ENCODE assay signal across 30 mouse cellular contexts in the genomic region with DNA sequence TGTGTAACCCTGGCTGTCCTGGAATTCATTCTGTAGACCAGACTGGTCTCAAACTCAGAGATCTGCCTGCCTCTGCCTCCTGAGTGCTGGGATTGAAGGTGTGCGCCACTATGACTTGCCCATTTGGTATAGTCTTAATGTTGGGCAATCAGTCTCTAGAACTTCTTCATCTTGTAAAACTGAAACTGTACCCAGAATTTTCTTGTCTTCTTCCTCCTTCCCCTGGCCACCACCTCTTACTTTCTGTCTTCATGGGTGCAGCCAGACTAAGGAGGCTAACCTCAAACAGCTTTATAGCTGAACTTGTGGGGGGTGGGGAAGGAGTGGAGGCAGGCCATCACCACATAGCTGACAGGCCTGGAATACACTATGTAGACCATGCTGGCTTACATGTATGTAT. TPM values are rescaled to one million over a fixed set of nuclear protein-coding genes. Genes with fewer than 3 reads are reported as not detected.
"Had no signal": no experiment of that assay in that cellular context is flagged by ENCODE, and none has a peak within 500 bp of the region (broad histone marks: within the 10 kb centered on the region; RNA-seq: fewer than 3 reads in every experiment).

No protein-coding gene starts in this region.

- H3K27ac ChIP-seq: intestine, embryonic 15.5 days; kidney, postnatal 0 days; layer of hippocampus, adult 2 months; left cerebral cortex, adult 2 months; liver, embryonic 15.5 days; midbrain, embryonic 15.5 days had no signal

- H3K4me3 ChIP-seq: intestine, embryonic 15.5 days; layer of hippocampus, adult 2 months; left cerebral cortex, adult 2 months; liver, embryonic 15.5 days; midbrain, embryonic 15.5 days had no signal

- H3K36me3 ChIP-seq: intestine, embryonic 15.5 days; midbrain, embryonic 15.5 days had no signal

- ATAC-seq: intestine, embryonic 15.5 days; midbrain, embryonic 15.5 days had no signal

- DNase-seq: kidney, adult 11 months; kidney, adult 9 months; kidney, postnatal 25 days; layer of hippocampus, adult 9-11 months; lung, adult 2 months; lung, postnatal 14 days; lung, postnatal 4 days; thymus, adult 18-20 months; thymus, postnatal 36 days had no signal

RNA-seq across cellular contexts. Expression of a gene that starts 18.2 kb away (rescaled TPM):
- total RNA-seq: liver, adult 2 months had no signal
- polyA plus RNA-seq: kidney, postnatal 0 days; liver, adult 2 months; lung, adult 2 months; lung, embryonic 16.5 days; midbrain, embryonic 11.5 days; midbrain, embryonic 15.5 days; neural tube, embryonic 11.5 days; neural tube, embryonic 14.5 days; spleen, adult 2 months; urinary bladder, adult 2 months had no signal

RNA-seq across cellular contexts. Expression of a gene that starts 23.5 kb away (rescaled TPM):
- total RNA-seq: layer of hippocampus, postnatal 25 days; left cerebral cortex, postnatal 10 days; liver, adult 2 months had no signal
- polyA plus RNA-seq: kidney, postnatal 0 days; large intestine, adult 2 months; limb, embryonic 11.5 days; liver, embryonic 15.5 days; lung, adult 2 months; midbrain, embryonic 11.5 days; midbrain, embryonic 15.5 days; neural tube, embryonic 11.5 days; neural tube, embryonic 14.5 days; small intestine, adult 2 months; spleen, adult 2 months had no signal

RNA-seq across cellular contexts. Expression of a gene that starts 36.5 kb away (rescaled TPM):
- total RNA-seq: layer of hippocampus, adult 2 months; layer of hippocampus, postnatal 25 days; left cerebral cortex, adult 2 months; left cerebral cortex, postnatal 10 days; left cerebral cortex, postnatal 36 days; liver, adult 2 months; megakaryocyte-erythroid progenitor cell, adult 5-6 weeks had no signal
- polyA plus RNA-seq: kidney, postnatal 0 days; large intestine, adult 2 months; limb, embryonic 11.5 days; limb, embryonic 14.5 days; liver, adult 2 months; liver, embryonic 15.5 days; midbrain, embryonic 11.5 days; midbrain, embryonic 15.5 days; neural tube, embryonic 11.5 days; neural tube, embryonic 14.5 days; spleen, adult 2 months; urinary bladder, adult 2 months had no signal
